Mouse (Mus musculus) neural tube, embryonic 14.5 days (tissue): ENCODE measurements at regions not wholly inside any gene's neighbourhood (a gene's known extent, or its start where the extent isn't known, plus 50 kb on each side); places are given as distances from the start of the nearest gene placed in this dataset.

Experiments
- ATAC-seq: fragments of 200-750 bp; cut with Nextera tagmentation; 2 replicates; pipeline ENCODE4 v1.8.0; 2017; ENCODE audit warnings: low read depth, mild to moderate bottlenecking, moderate TSS enrichment, moderate library complexity
- H3K27ac ChIP-seq: fragments of 300-500 bp; sonication (generic); 2 replicates; pipeline ENCODE4 v1.5.1; 2014; ENCODE audit warnings: low read depth, mild to moderate bottlenecking, control low read depth, low read length, moderate library complexity, mixed read lengths
- H3K27me3 ChIP-seq: fragments of 300-500 bp; sonication (generic); 2 replicates; pipeline ENCODE4 v1.6.1; 2014; ENCODE audit warnings: low read length; ENCODE audit not compliant: control insufficient read depth, insufficient read depth
- H3K36me3 ChIP-seq: fragments of 300-500 bp; sonication (generic); 2 replicates; pipeline ENCODE4 v1.6.1; 2014; ENCODE audit warnings: low read length, mixed read lengths; ENCODE audit not compliant: control insufficient read depth, insufficient read depth
- H3K4me1 ChIP-seq: fragments of 300-500 bp; sonication (generic); 2 replicates; pipeline ENCODE4 v1.6.1; 2014; ENCODE audit warnings: low read length; ENCODE audit not compliant: control insufficient read depth, insufficient read depth
- H3K4me2 ChIP-seq: fragments of 300-500 bp; sonication (generic); 2 replicates; pipeline ENCODE4 v1.6.1; 2014; ENCODE audit warnings: mild to moderate bottlenecking, low read depth, low read length, control low read depth
- H3K4me3 ChIP-seq: fragments of 300-500 bp; sonication (generic); 2 replicates; pipeline ENCODE4 v1.5.1; 2014; ENCODE audit warnings: low read depth, low read length, control low read depth, mixed read lengths
- H3K9ac ChIP-seq: fragments of 300-500 bp; sonication (generic); replicated peaks from 2 replicates; pipeline ENCODE4 v1.6.1; 2014; ENCODE audit warnings: low read depth, mild to moderate bottlenecking, control low read depth, low read length, mixed read lengths
- H3K9me3 ChIP-seq: fragments of 300-500 bp; sonication (generic); 2 replicates; pipeline ENCODE4 v1.6.1; 2016; ENCODE audit warnings: low read length; ENCODE audit not compliant: control insufficient read depth
- WGBS: fragments of 180-500 bp; shearing (Covaris S2); extraction: QIAGEN DNeasy Blood & Tissue Kit; methylation state at CpG from one replicate; pipeline ENCODE4 v1.1.7; 2014; 5-methylcytosine and 5-hydroxymethylcytosine counted together

DNA sequence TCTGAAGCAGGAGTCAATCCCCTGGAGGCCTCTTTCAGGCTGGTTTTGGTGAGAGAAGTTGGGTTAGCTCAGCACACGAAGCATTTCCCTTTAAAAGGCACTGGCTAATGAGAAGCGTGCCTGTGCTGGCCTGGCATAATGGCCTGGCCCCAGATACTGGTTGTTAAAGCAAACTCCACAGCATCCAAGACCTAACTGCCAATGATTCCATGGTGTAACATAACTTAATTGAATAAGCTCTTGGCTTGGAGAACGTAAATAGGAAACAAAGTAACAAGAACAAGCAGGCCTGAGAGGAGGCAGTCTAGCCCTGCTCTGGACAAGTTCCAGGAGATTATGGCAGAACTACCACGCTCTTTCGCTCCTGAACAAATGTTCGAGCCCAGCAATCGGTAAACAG is 133.2 kb upstream of the Lrig3 start:
- H3K9me3 ChIP-seq: no peaks in the 10 kb centered on the region
- no peak overlapping the region for H3K4me3 ChIP-seq
- 66% methylated on average over 7 of the region's 7 CpGs for WGBS
- no peak overlapping the region for H3K27ac ChIP-seq
- no peak for ATAC-seq
- no peaks in the 10 kb centered on the region for H3K27me3 ChIP-seq
- H3K4me2 ChIP-seq: no peak overlapping the region
- H3K4me1 ChIP-seq: no peaks in the 10 kb centered on the region
- no peaks in the 10 kb centered on the region for H3K36me3 ChIP-seq
- no peak overlapping the region for H3K9ac ChIP-seq

DNA sequence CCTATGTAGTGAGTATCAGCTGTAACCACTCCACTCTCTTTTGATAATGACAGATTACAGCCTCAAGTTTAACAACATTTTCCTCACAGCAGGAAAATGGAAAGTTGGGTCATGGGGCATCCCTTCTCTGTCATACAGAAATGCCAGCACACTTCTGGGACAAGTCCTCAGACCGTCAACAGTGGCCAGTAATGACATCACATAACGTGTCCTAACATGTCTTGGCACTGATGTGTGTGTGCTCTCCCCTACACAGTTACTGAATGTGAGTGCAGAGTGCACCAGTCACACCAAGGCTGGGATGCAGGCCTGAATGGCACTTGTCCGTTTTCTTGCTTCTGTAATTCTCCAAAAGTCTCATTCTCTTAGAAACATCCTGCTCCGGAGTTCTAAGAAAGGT is 132.0 kb upstream of the Lrig3 start:
- 83% methylated on average over 4 of the region's 4 CpGs for WGBS
- Histone ChIP-seq H3K9me3 (no peaks in the 10 kb centered on the region), H3K4me1 (no peaks in the 10 kb centered on the region), H3K27ac (no peak overlapping the region), H3K4me3 (no peak overlapping the region), H3K27me3 (no peaks in the 10 kb centered on the region), H3K9ac (no peak overlapping the region), H3K36me3 (no peaks in the 10 kb centered on the region), H3K4me2 (no peak overlapping the region)
- no peak for ATAC-seq

DNA sequence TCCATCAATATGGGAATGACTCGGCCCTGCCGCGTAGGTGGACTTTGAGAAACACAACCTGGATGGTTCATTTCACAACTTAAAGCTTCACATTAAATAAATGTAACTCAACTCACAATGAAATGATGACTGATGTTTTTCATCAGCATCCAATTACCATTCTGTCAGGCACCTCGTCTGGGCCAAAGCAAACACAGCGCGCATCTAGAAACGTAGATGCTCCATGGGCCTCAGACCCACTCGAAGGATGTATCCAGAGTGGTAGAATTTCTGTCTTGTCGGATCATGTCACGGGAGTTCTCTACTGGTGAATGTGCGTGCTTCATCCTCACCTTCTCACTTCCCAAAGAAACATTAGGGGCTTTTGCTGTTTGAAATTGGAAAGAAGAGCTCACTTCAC is 127.0 kb upstream of the Lrig3 start:
- no peak overlapping the region for H3K4me2 ChIP-seq
- H3K27ac ChIP-seq: no peak overlapping the region
- H3K9ac ChIP-seq: no peak overlapping the region
- no peaks in the 10 kb centered on the region for H3K36me3 ChIP-seq
- H3K4me1 ChIP-seq: peaks cover 7% of the 10 kb centered on the region
- no peak for ATAC-seq
- 76% methylated on average over 11 of the region's 11 CpGs for WGBS
- H3K4me3 ChIP-seq: no peak overlapping the region
- H3K27me3 ChIP-seq: no peaks in the 10 kb centered on the region
- H3K9me3 ChIP-seq: no peaks in the 10 kb centered on the region

DNA sequence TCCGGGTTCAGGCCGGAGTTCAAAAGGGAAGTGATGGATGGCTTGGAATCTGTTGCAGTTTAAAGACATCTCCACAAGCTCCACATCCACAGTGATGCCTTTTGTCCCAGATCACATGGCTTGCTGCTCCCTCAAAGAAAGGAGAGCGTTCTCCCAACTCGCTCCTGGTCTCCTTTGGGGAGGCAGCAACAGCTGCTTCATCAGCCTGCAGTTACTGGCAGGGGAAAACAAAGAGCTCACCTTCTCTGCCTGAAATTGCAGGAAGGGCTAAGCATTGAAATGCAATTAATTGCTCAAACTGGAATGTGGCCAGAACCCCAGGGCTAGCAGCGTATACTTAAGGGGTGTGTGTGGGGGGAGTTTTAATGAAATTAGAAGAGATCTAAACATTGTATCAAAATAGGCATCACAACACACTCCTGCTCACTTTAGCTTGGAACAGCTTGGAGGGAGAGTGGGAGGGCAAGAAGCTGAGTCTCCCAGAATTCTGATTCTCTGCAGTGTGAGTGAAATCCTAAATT is 126.3 kb upstream of the Lrig3 start:
- Histone ChIP-seq H3K4me3 (no peak overlapping the region), H3K27ac (no peak overlapping the region), H3K4me1 (peaks cover 7% of the 10 kb centered on the region), H3K4me2 (peak overlapping the region; percentile 31; the same call in 1 of the 2 replicates), H3K9me3 (no peaks in the 10 kb centered on the region), H3K9ac (no peak overlapping the region), H3K27me3 (no peaks in the 10 kb centered on the region), H3K36me3 (no peaks in the 10 kb centered on the region)
- 6% methylated on average over 5 of the region's 5 CpGs for WGBS
- ATAC-seq: peak; percentile 51; the same call in 1 of the 2 replicates

DNA sequence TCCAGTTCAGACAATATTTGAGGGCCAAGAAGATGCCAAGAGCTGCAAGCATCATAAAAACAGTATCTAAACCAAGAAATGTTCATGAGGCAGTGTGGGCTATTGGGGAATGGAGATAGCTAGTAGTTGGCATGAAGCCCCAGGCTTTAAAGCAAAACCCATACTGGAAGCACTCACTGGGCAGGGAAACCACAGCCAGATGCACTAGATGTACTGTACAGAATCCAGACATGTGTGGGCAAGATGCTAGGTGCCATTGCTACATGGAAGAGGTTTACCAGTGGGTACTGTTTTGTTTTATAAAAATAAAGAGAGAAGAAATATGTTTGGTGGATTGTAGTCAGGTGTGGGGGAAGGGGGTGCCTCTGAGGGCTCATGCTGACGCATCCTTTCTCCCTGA is 125.6 kb upstream of the Lrig3 start:
- Histone ChIP-seq H3K9me3 (no peaks in the 10 kb centered on the region), H3K9ac (no peak overlapping the region), H3K27ac (no peak overlapping the region), H3K4me3 (no peak overlapping the region), H3K4me1 (peaks cover 11% of the 10 kb centered on the region), H3K27me3 (no peaks in the 10 kb centered on the region), H3K36me3 (no peaks in the 10 kb centered on the region), H3K4me2 (no peak overlapping the region)
- ATAC-seq: no peak
- WGBS: 89% methylated on average over 1 of the region's 1 CpGs

DNA sequence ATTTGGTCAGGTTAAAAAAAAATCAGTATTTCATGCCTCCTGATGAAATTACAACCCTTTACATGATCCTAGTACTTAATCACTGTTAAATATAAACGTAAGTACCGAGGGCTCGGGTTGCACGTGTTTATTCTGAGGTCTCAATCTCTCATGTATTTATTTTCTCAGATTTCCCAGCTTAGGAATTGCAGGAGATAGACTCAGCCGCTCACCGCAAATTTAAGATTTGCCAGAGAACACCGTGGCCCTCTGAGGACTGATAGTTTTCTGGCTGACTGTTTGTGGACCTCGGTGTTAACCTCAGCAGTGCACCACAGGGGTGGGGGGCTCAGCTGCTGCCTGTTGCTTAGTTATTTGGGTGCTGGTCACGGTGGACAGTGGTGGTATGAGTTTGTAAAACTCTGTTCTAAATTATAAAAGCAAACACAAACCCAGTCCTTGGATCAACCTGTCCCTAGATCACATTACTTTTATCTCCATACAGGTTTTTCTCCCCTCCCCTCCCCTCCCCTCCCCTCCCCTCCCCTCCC is 121.6 kb upstream of the Lrig3 start:
- no peaks in the 10 kb centered on the region for H3K27me3 ChIP-seq
- no peaks in the 10 kb centered on the region for H3K9me3 ChIP-seq
- H3K27ac ChIP-seq: no peak overlapping the region
- no peak overlapping the region for H3K4me3 ChIP-seq
- no peaks in the 10 kb centered on the region for H3K36me3 ChIP-seq
- 60% methylated on average over 9 of the region's 9 CpGs for WGBS
- no peak overlapping the region for H3K9ac ChIP-seq
- H3K4me2 ChIP-seq: no peak overlapping the region
- peaks cover 9% of the 10 kb centered on the region for H3K4me1 ChIP-seq
- no peak for ATAC-seq

DNA sequence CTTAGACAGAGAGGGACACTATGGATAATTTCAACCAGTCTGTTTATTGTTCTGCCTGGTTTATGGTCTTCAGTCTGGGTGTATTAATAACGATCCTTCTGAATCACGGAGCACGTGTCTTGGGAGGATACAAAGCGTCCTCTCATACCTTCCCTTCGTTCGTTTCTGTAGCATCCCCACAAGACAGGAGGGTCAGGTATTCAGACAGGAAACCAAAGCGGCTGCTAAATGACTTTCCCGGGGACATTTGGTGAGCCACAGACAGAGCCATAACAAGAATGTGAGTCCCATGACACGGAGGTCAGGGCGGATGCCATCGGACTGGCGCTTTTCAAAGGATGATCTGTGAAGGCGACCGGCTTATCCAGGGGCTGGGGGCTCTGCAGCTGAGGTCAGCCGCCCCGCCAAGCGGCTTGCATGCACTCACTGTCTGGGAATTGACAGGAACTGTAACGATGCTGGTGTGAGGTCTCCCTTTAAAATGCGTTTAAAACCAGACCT is 120.9 kb upstream of the Lrig3 start:
- Histone ChIP-seq H3K4me3 (peak overlapping the region; percentile 21; the same call in 1 of the 2 replicates), H3K4me2 (peak overlapping the region; percentile 49), H3K9me3 (no peaks in the 10 kb centered on the region), H3K36me3 (no peaks in the 10 kb centered on the region), H3K27ac (no peak overlapping the region), H3K4me1 (peaks cover 5% of the 10 kb centered on the region; the same call in 1 of the 2 replicates), H3K27me3 (no peaks in the 10 kb centered on the region), H3K9ac (peak overlapping the region; percentile 22; the same call in 1 of the 2 replicates)
- peak; percentile 24; the same call in 1 of the 2 replicates for ATAC-seq
- 6% methylated on average over 19 of the region's 19 CpGs for WGBS

DNA sequence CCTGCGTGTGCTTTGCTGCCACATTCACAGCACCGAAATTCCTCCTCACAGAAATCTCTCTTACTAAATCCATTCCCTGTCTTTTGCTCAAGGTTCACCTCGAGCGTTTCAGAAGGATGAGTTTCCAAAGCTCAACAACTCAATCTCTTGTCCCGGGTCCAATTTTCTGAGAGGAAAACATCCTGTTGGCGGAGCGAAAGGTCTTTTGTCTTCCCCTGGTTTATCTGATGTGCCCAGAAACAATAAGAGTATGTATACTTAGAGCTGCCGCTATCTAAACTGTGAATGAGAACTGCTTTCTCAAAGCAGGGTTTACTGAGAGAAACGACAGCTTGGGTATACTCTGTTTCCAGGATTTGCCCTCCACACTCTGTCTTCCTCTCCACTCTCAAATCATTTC is 115.6 kb upstream of the Lrig3 start:
- no peak for ATAC-seq
- H3K4me2 ChIP-seq: no peak overlapping the region
- no peak overlapping the region for H3K4me3 ChIP-seq
- no peaks in the 10 kb centered on the region for H3K36me3 ChIP-seq
- H3K9ac ChIP-seq: no peak overlapping the region
- H3K27me3 ChIP-seq: no peaks in the 10 kb centered on the region
- 69% methylated on average over 9 of the region's 9 CpGs for WGBS
- no peak overlapping the region for H3K27ac ChIP-seq
- peaks cover 1% of the 10 kb centered on the region; the same call in 1 of the 2 replicates for H3K4me1 ChIP-seq
- H3K9me3 ChIP-seq: no peaks in the 10 kb centered on the region

DNA sequence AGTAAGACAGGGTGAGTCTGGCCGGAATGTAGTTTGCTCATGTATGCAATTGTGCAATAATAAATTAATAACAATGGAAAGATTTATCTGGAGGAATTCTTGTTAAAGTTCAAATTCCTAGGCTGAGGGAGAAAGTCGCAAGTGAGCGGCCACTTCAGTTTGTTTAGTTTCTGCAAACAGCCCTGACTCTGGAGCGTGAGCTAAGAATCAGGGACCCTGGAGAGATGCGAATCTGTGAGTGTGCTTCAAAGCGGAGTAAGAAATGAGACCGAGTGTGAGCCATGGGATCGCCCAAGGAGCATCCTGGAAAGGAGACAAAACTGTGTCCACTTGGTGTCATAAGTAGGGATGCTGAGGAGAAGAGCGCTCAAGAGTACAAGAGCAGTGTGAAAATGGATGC is 104.2 kb upstream of the Lrig3 start:
- ATAC-seq: no peak
- Histone ChIP-seq H3K9ac (no peak overlapping the region), H3K9me3 (no peaks in the 10 kb centered on the region), H3K4me2 (no peak overlapping the region), H3K27me3 (no peaks in the 10 kb centered on the region), H3K4me3 (no peak overlapping the region), H3K4me1 (no peaks in the 10 kb centered on the region), H3K36me3 (no peaks in the 10 kb centered on the region), H3K27ac (no peak overlapping the region)
- WGBS: 87% methylated on average over 9 of the region's 9 CpGs
